Mouse (Mus musculus) G1E (cell line): ENCODE measurements around the gene Gins3.

ENCODE experiments used
- CTCF ChIP-seq: IDR thresholded peaks from 2 replicates; pipeline ENCODE4 v1.5.1; 2012; ENCODE audit warnings: low read depth, low read length, inconsistent platforms, mixed read lengths
- GATA1 ChIP-seq: IDR thresholded peaks from 2 replicates; pipeline ENCODE4 v1.6.1; 2012; ENCODE audit warnings: borderline replicate concordance, low read length, inconsistent platforms, mixed read lengths

GRCm38 (mm10) chr8:95694631-95695030 lies 61.4 kb downstream of the Gins3 start:
- TF ChIP-seq CTCF (no peak), GATA1 (no peak)
